Mouse (Mus musculus) stomach, embryonic 14.5 days (tissue): ENCODE results near the gene Prkca. TPM values are rescaled to one million over a fixed set of nuclear protein-coding genes. Genes with fewer than 3 reads are reported as not detected.

ENCODE experiments used
- ATAC-seq: fragments of 200-750 bp; cut with Nextera tagmentation; 2 replicates; pipeline ENCODE4 v1.8.0; 2017; ENCODE audit warnings: low read depth, moderate TSS enrichment; ENCODE audit not compliant: insufficient number of reproducible peaks, insufficient read depth, low FRiP score
- H3K27ac ChIP-seq: fragments of 300-500 bp; sonication (generic); 2 replicates; pipeline ENCODE4 v1.5.1; 2014; ENCODE audit warnings: mild to moderate bottlenecking, low read length, moderate library complexity, mixed read lengths
- H3K27me3 ChIP-seq: fragments of 300-500 bp; sonication (generic); 2 replicates; pipeline ENCODE4 v1.6.1; 2014; ENCODE audit warnings: low read length, control low read depth, mixed read lengths; ENCODE audit not compliant: control insufficient read depth, insufficient read depth
- H3K36me3 ChIP-seq: fragments of 300-500 bp; sonication (generic); 2 replicates; pipeline ENCODE4 v1.6.1; 2014; ENCODE audit warnings: mild to moderate bottlenecking, control low read depth, low read length, moderate library complexity, mixed read lengths; ENCODE audit not compliant: control insufficient read depth, insufficient read depth
- H3K4me1 ChIP-seq: fragments of 300-500 bp; sonication (generic); 2 replicates; pipeline ENCODE4 v1.6.1; 2014; ENCODE audit warnings: low read length, control low read depth, mixed read lengths; ENCODE audit not compliant: control insufficient read depth, insufficient read depth
- H3K4me2 ChIP-seq: fragments of 300-500 bp; sonication (generic); replicated peaks from 2 replicates; pipeline ENCODE4 v1.6.1; 2014; ENCODE audit warnings: low read depth, low read length, control low read depth
- H3K4me3 ChIP-seq: fragments of 300-500 bp; sonication (generic); 2 replicates; pipeline ENCODE4 v1.5.1; 2014; ENCODE audit warnings: low read depth, low read length, control low read depth
- H3K9ac ChIP-seq: fragments of 300-500 bp; sonication (generic); replicated peaks from 2 replicates; pipeline ENCODE4 v1.6.1; 2014; ENCODE audit warnings: low read depth, mild to moderate bottlenecking, control low read depth, low read length, moderate library complexity, mixed read lengths
- H3K9me3 ChIP-seq: fragments of 300-500 bp; sonication (generic); 2 replicates; pipeline ENCODE4 v1.6.1; 2016; ENCODE audit warnings: low read depth, low read length, control low read depth; ENCODE audit not compliant: control insufficient read depth
- WGBS: fragments of 180-500 bp; shearing (Covaris S2); extraction: QIAGEN DNeasy Blood & Tissue Kit; methylation state at CpG from one replicate; pipeline ENCODE4 v1.1.7; 2014; 5-methylcytosine and 5-hydroxymethylcytosine counted together
- polyA plus RNA-seq: library from polyadenylated mRNA; unstranded; fragments of >200 nt; fragmentation: Nextera tagmentation; extraction: Ambion mirVana; gene quantifications from 2 replicates; pipeline ENCODE4 v1.2.1, GENCODE M21; 2014

Gene Prkca
- polyA plus RNA-seq, 1 experiment from 2014 or later: 8.6 TPM

GRCm38 (mm10) chr11:108189362-108189761 lies 154.4 kb downstream of the Prkca start:
- no peak overlapping the region for H3K27ac ChIP-seq
- H3K36me3 ChIP-seq: no peaks in the 10 kb centered on the region
- no peak for ATAC-seq
- no peak overlapping the region for H3K4me2 ChIP-seq
- no peak overlapping the region for H3K4me3 ChIP-seq
- no peaks in the 10 kb centered on the region for H3K9me3 ChIP-seq
- H3K4me1 ChIP-seq: no peaks in the 10 kb centered on the region
- WGBS: 84% methylated on average over 3 of the region's 3 CpGs
- no peak overlapping the region for H3K9ac ChIP-seq
- no peaks in the 10 kb centered on the region for H3K27me3 ChIP-seq

- no peak overlapping the region for H3K4me2 ChIP-seq
- 89% methylated on average over 5 of the region's 5 CpGs for WGBS
- no peak overlapping the region for H3K4me3 ChIP-seq
- H3K36me3 ChIP-seq: no peaks in the 10 kb centered on the region
- no peak overlapping the region for H3K27ac ChIP-seq
- H3K4me1 ChIP-seq: 0 out of 2 replicates have a peak, but pooled peaks cover 6% of the 10 kb centered on the region
- H3K9me3 ChIP-seq: no peaks in the 10 kb centered on the region
- H3K9ac ChIP-seq: no peak overlapping the region
- no peaks in the 10 kb centered on the region for H3K27me3 ChIP-seq
- no peak for ATAC-seq
Measured at GRCm38 (mm10) chr11:108182421-108182820, 161.3 kb downstream of the Prkca start.

- Histone ChIP-seq H3K4me1 (peaks cover 6% of the 10 kb centered on the region), H3K9me3 (no peaks in the 10 kb centered on the region), H3K4me2 (no peak overlapping the region), H3K9ac (no peak overlapping the region), H3K27me3 (no peaks in the 10 kb centered on the region), H3K4me3 (no peak overlapping the region), H3K36me3 (no peaks in the 10 kb centered on the region), H3K27ac (no peak overlapping the region)
- no peak for ATAC-seq
- WGBS: 74% methylated on average over 10 of the region's 10 CpGs
Measured at GRCm38 (mm10) chr11:108181012-108181713, 162.6 kb downstream of the Prkca start.

- Histone ChIP-seq H3K27me3 (no peaks in the 10 kb centered on the region), H3K4me2 (no peak overlapping the region), H3K9me3 (no peaks in the 10 kb centered on the region), H3K4me3 (no peak overlapping the region), H3K27ac (no peak overlapping the region), H3K36me3 (no peaks in the 10 kb centered on the region), H3K9ac (no peak overlapping the region), H3K4me1 (peaks cover 6% of the 10 kb centered on the region)
- WGBS: 79% methylated on average over 5 of the region's 5 CpGs
- ATAC-seq: no peak
Measured at GRCm38 (mm10) chr11:108178802-108179201, 164.9 kb downstream of the Prkca start.

- no peak overlapping the region for H3K27ac ChIP-seq
- WGBS: 93% methylated on average over 3 of the region's 3 CpGs
- H3K9me3 ChIP-seq: no peaks in the 10 kb centered on the region
- no peak for ATAC-seq
- H3K4me3 ChIP-seq: no peak overlapping the region
- no peaks in the 10 kb centered on the region for H3K36me3 ChIP-seq
- no peaks in the 10 kb centered on the region for H3K27me3 ChIP-seq
- H3K9ac ChIP-seq: no peak overlapping the region
- H3K4me1 ChIP-seq: peaks cover 6% of the 10 kb centered on the region
- no peak overlapping the region for H3K4me2 ChIP-seq
Measured at GRCm38 (mm10) chr11:108178258-108178657, 165.5 kb downstream of the Prkca start.

- 55% methylated on average over 5 of the region's 5 CpGs for WGBS
- no peaks in the 10 kb centered on the region for H3K27me3 ChIP-seq
- ATAC-seq: no peak
Measured at GRCm38 (mm10) chr11:108176715-108177114, 167.0 kb downstream of the Prkca start.

GRCm38 (mm10) chr11:108171917-108172316 lies 171.8 kb downstream of the Prkca start:
- H3K4me1 ChIP-seq: no peaks in the 10 kb centered on the region; the same call in none of the 2 replicates
- ATAC-seq: no peak
- no peak overlapping the region for H3K9ac ChIP-seq
- H3K27ac ChIP-seq: no peak overlapping the region
- H3K9me3 ChIP-seq: peaks cover 3% of the 10 kb centered on the region; the same call in 1 of the 2 replicates
- no peak overlapping the region for H3K4me2 ChIP-seq
- no peak overlapping the region for H3K4me3 ChIP-seq
- no peaks in the 10 kb centered on the region for H3K36me3 ChIP-seq
- 89% methylated on average over 5 of the region's 5 CpGs for WGBS
- H3K27me3 ChIP-seq: no peaks in the 10 kb centered on the region

More at GRCm38 (mm10) chr11:108176715-108177114, 167.0 kb downstream of the Prkca start:
- no peaks in the 10 kb centered on the region for H3K36me3 ChIP-seq
- no peaks in the 10 kb centered on the region for H3K9me3 ChIP-seq
- no peak overlapping the region for H3K9ac ChIP-seq
- H3K27ac ChIP-seq: no peak overlapping the region
- H3K4me3 ChIP-seq: no peak overlapping the region
- H3K4me2 ChIP-seq: no peak overlapping the region
- H3K4me1 ChIP-seq: peaks cover 6% of the 10 kb centered on the region

GRCm38 (mm10) chr11:108171260-108171659 lies 172.5 kb downstream of the Prkca start:
- H3K27me3 ChIP-seq: no peaks in the 10 kb centered on the region
- no peaks in the 10 kb centered on the region for H3K36me3 ChIP-seq
- no peak overlapping the region for H3K4me2 ChIP-seq
- no peak overlapping the region for H3K27ac ChIP-seq
- no peak for ATAC-seq
- H3K9me3 ChIP-seq: peaks cover 3% of the 10 kb centered on the region; the same call in 1 of the 2 replicates
- 90% methylated on average over 6 of the region's 6 CpGs for WGBS
- no peak overlapping the region for H3K4me3 ChIP-seq
- H3K4me1 ChIP-seq: no peaks in the 10 kb centered on the region
- H3K9ac ChIP-seq: no peak overlapping the region

GRCm38 (mm10) chr11:108170107-108170506 lies 173.6 kb downstream of the Prkca start:
- Histone ChIP-seq H3K9me3 (peaks cover 3% of the 10 kb centered on the region; the same call in 1 of the 2 replicates), H3K27me3 (no peaks in the 10 kb centered on the region), H3K36me3 (no peaks in the 10 kb centered on the region), H3K27ac (no peak overlapping the region), H3K9ac (no peak overlapping the region), H3K4me2 (no peak overlapping the region), H3K4me1 (peaks cover 5% of the 10 kb centered on the region; the same call in 1 of the 2 replicates), H3K4me3 (no peak overlapping the region)
- no peak for ATAC-seq
- WGBS: 61% methylated on average over 3 of the region's 3 CpGs
